Mouse (Mus musculus): ENCODE measurements around the gene Myo3b. TPM values are rescaled to one million over a fixed set of nuclear protein-coding genes. Genes with fewer than 3 reads are reported as not detected.
"Not testable (repeated sequence)": the region's sequence is repeated elsewhere in the genome, so short reads cannot be mapped to it uniquely, and the experiment has no call there.

Myo3b gene
- total RNA-seq (2014; fragmentation: Nextera tagmentation) (not detected in 2 replicates), total RNA-seq (2017) (not detected in 2 replicates)

GRCm38 (mm10) chr2:70038752-70039151 is at the start of gene Myo3b:
Gene Myo3b, plus strand, starts transcription at chr2:70039126.
- no peak for ATAC-seq (replicated peaks; ENCODE audit: poor library complexity, severe bottlenecking)

DNA sequence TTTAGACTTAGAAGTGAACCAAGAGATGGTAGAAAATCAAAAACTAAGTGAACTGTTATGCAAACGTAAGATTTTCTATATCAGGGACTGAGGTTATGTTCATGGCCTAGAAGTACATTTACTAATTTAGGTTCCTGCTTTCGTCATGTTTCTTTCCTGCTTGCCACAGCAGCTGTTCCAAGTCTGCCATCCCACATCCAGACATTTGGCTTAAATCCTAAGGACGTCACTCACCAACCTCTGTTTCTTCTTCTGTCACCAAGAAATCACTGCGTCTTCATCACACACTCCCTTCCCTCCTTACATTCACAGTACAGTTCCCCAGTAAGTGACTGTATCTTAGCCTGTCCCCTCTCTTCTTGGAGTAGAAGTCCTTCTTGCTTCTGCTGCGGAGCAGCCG is 49.7 kb upstream of the Myo3b start:
- ATAC-seq (replicated peaks; ENCODE audit: poor library complexity, severe bottlenecking) = no peak

DNA sequence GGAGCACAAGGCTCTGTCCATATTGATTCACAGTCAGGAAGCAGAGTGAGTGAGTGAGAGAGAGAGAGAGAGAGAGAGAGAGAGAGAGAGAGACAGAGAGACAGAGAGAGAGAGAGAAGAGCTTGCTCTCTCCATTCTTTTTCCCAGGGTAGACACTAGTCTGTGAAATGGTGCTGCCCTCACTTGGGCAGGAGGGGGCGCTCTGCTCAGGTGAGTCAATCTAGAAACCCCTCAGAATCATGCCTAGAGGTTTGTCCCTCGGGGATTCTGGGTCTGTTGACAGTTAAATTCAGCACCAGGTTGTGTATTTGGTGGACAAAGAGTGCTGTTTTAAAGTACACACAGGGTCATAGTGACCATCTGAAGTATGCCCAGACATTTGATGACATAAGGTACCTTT is 48.3 kb upstream of the Myo3b start:
- ATAC-seq (replicated peaks; ENCODE audit: poor library complexity, severe bottlenecking) = no peak

DNA sequence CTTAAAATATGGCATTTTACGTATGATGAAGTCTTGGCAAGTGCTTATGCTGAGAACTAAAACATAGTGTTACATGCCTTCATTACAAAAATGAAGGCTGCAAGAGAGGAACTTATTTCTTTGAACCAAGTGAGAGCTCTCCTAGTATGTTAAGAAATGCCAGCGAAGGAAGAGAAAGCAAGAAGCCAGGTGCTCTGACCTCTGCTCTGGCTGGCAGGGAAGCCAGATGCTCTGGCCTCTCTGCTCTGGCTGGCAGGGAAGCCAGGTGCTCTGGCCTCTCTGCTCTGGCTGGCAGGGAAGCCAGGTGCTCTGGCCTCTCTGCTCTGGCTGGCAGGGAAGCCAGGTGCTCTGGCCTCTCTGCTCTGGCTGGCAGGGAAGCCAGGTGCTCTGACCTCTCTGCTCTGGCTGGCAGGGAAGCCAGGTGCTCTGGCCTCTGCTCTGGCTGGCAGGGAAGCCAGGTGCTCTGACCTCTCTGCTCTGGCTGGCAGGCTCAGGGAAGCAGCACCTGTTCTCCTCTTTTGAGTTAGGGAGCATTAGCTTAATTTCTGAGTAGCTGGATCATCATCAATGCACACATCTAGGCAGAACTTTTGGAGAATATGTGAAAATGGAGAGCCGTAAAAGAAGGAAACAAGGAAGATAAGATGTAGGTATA is 44.7 kb upstream of the Myo3b start:
- ATAC-seq (replicated peaks; ENCODE audit: poor library complexity, severe bottlenecking) = not testable (repeated sequence)

DNA sequence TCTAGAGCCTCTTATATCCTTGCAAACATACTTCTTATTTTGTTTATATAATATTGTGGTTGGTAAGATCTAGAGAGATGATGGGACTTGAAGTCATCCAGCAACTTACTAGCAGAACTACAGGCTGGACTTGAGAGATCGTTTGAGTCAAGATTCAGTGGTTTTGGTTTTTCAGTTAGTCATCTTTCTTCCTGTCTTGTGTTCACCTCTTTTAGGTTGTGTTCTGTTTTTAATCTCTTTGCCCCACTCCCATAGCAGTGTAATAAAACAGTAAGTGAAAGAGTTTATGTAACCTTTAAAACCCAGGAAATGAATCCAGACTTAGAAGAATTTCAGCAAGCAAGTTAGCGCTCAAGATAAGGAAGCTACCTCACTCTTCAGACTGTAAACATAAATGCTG is 44.1 kb upstream of the Myo3b start:
- ATAC-seq (replicated peaks; ENCODE audit: poor library complexity, severe bottlenecking) = no peak; the same call in 1 of the 2 replicates

DNA sequence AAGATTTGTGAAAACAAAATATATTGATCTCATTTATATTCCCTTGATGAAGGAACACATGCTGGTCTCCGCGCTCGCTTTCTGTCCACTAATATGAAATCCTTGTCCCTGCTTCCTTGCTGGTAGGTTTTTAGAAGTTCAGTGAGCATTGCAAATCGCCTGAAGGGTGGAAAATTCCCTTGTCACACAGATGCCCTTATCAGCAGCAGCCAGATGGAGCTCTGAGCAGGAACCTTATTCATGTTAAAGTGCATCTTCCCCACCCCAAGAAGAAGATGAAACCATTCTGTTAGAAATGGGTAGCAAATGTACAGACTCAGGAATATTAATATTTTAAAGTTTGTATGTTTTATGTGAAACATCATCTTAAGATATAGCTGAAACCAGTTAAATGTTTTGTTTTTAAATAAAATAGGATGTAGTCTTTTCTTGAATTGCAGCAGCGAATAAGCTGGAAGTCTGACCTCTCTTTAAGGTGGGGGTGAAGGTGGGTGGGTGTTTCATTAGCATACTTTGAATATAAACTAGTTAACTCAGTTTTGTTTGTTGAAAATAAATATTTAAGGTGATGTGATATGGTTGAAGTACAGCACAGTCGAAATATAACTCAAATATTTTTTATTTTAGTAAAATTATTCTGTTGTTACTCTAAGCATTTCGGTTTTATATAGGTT is 39.7 kb upstream of the Myo3b start:
- no peak for ATAC-seq (replicated peaks; ENCODE audit: poor library complexity, severe bottlenecking)

GRCm38 (mm10) chr2:70000316-70000715 is 38.6 kb upstream of the Myo3b start:
- no peak for ATAC-seq (replicated peaks; ENCODE audit: poor library complexity, severe bottlenecking)

DNA sequence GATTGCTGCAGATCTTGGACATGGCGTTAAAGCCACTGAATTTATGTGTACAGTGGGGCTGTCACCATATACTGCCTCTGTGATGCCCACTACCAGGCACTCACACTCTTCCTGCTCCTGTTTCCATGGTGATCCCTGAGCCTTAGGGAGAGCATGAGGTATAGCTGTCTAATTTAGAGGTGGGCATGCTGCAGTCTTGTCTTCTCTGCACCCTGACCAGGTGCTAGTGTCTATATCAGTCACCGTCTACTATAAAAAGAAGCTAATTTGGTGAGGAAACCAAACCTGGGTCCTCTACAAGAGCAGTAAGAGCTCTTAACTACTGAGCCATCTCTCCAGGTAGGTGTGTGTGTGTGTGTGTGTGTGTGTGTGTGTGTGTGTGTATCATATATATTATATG is 32.4 kb upstream of the Myo3b start:
- no peak for ATAC-seq (replicated peaks; ENCODE audit: poor library complexity, severe bottlenecking)

GRCm38 (mm10) chr2:70012941-70013340 is 26.0 kb upstream of the Myo3b start:
- no peak for ATAC-seq (replicated peaks; ENCODE audit: poor library complexity, severe bottlenecking)

GRCm38 (mm10) chr2:70018236-70018635 is 20.7 kb upstream of the Myo3b start:
- ATAC-seq (replicated peaks; ENCODE audit: poor library complexity, severe bottlenecking) = no peak

GRCm38 (mm10) chr2:70024454-70024853 is 14.5 kb upstream of the Myo3b start:
- no peak for ATAC-seq (replicated peaks; ENCODE audit: poor library complexity, severe bottlenecking)

GRCm38 (mm10) chr2:70025711-70026110 is 13.2 kb upstream of the Myo3b start:
- no peak for ATAC-seq (replicated peaks; ENCODE audit: poor library complexity, severe bottlenecking)

DNA sequence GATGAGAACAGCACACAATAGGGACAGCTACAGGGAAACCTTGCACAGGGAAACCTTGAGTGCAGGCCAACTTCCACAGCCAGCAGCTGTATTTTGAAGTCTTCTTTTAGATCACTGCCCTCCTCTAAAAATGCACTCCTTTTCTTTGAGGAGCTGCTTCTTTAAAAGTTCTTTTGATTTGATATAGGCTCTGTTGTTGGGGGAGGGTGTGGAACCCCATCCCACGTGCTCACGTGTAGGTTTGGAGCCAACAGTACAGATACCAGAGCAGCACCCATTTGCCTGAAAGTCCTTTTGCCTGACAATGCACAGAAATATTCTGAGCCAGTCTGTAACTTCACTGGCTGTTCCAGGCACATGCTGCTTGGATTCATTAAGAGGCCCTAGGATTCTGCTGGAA is 7.5 kb upstream of the Myo3b start:
- ATAC-seq (replicated peaks; ENCODE audit: poor library complexity, severe bottlenecking) = no peak

DNA sequence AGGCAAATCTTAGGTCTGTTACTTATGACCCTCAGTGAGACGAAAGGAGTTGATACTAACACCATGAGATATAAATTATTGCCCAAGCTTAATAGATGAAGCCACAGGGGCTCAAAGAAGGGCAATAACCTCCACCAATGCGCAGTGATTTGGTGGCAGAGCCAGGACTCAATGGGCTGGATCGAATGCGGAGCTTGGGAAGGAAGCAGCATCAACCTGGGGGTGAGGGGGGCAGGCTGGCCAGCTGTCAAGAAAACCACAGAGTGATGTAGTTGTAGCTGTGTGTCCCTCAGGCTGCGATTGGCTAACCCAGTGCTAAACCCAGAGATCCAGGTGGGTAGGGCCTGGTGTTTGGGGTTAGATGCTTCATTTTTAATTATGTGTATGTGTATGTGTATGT is 4.0 kb upstream of the Myo3b start:
- ATAC-seq (replicated peaks; ENCODE audit: poor library complexity, severe bottlenecking) = no peak

GRCm38 (mm10) chr2:70035358-70035757 is 3.6 kb upstream of the Myo3b start:
- no peak for ATAC-seq (replicated peaks; ENCODE audit: poor library complexity, severe bottlenecking)

DNA sequence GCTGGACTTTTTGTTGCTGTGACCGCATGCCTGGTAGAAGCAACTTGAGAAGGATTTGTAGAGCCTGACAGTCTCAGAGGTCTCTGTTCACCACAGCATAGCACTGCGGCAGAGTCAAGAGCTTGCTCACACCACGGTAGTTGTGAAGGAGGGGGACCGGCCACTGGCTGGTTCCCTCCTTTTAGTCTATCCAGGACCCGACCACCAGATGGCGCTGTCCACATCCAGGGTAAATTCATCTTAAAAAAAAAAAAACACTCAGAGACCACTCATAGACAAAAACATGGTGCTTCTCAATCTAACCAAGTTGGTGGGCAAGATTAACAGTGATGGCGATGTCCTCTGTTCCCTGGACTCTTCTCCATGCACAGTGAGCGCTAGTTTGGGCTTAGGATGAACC is 1.7 kb upstream of the Myo3b start:
- peak; percentile 42; the same call in 1 of the 2 replicates for ATAC-seq (replicated peaks; ENCODE audit: poor library complexity, severe bottlenecking)

- ATAC-seq (replicated peaks; ENCODE audit: poor library complexity, severe bottlenecking) = no peak
Observed at GRCm38 (mm10) chr2:70044466-70044865, 5.5 kb downstream of the Myo3b start.

DNA sequence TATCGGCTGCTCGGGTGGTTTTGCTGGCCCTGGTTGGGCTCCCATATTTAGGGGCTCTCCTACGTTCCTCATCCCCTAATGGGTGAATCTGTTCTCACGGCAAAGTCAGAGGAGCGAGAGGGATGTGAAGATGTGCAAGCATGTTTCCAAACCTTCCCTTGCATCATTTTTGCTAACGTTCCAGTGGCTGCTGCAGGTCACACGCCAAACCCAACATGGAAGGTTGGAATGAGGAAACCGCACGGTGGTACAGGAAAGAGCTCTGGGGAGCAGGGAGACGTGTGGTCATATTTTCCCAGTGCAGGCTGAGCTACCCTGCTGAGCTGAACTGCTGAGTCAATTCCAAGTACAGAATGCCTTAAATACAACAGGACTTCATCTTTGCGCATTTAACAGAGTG is 8.9 kb downstream of the Myo3b start:
- peak; percentile 92 for ATAC-seq (replicated peaks; ENCODE audit: poor library complexity, severe bottlenecking)

- ATAC-seq (replicated peaks; ENCODE audit: poor library complexity, severe bottlenecking) = no peak
Observed at GRCm38 (mm10) chr2:70053803-70054202, 14.9 kb downstream of the Myo3b start.

GRCm38 (mm10) chr2:70058201-70058600 is 19.3 kb downstream of the Myo3b start:
- ATAC-seq (replicated peaks; ENCODE audit: poor library complexity, severe bottlenecking) = no peak

DNA sequence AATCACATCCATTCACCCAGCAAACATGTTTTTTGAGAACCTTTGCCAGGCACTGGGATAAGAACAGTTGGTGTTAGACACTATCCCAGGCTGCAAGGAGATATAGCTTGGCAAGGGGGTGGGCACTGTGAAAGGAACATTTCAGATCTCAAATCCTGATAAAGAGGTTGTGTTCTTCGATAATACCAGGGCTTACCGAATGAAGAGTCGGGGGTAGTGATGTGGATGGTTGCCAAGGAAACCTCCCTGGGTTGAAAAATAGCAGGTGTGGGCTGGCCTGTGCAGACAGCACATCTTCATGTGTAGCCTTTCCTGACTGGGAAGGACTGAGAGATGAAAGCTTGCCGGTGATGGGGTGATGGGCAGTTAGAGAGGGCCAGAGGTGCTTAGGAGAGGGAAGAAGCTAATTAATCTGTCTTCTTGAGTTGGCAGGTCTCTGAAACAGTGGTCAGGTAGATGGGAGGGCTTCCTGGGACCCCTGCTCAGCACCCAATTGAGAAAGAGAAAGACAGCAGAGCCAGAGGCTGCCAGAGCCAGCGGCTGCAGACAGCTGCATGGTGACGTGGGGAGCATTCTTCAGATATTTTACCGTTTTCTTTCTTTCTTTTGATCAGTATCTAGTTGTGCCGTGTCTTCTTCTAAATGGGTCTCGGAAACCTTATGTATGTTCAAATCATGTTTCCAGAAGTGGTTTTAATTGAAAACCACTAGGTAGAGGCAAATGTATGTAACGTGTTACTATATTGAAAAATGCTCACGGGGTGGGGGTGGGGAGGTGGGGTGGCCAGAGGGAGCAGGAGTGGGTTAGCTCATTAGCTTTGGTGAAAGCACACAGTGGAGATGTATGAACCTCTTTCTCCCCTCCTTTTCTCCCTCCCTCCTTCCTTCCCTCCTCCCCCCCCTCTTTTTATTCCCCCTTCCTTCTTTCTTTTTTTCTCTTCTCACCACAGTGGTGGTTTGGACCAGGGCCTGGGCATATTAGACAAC is 21.7 kb downstream of the Myo3b start:
- ATAC-seq (replicated peaks; ENCODE audit: poor library complexity, severe bottlenecking) = no peak
